Mouse (Mus musculus) kidney, adult 8-10 months (tissue): ENCODE measurements around the gene Pcsk1.

Experiments used
- DNase-seq, 2 experiments: peaks; one replicate each; pipeline ENCODE4 v3.0.0; 2022

Gene Pcsk1

GRCm38 (mm10) chr13:75089721-75090410, at the start of gene Pcsk1:
Gene Pcsk1 (plus strand): TSS chr13:75089826.
- no peak for DNase-seq

DNA sequence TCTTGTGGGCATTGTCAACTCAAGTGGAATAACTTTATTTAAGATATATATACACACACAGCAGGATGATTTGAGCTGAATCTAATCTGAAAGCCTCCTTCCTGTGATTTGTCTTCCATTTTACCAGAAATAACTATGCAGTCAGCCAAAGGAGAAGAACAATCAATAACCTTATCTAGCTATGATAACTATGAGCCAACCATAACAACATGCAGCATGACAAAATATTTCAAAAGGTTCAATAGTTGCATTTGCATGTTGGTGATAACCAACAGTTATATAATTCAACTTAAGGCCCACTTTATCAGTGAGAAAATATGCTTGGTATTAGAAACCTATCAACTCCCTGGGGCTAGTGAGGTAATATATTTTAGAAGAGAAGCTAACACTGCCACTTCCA, 30.8 kb upstream of the Pcsk1 start:
- DNase-seq = no peak

GRCm38 (mm10) chr13:75063947-75064346, 25.7 kb upstream of the Pcsk1 start:
- no peak for DNase-seq

DNA sequence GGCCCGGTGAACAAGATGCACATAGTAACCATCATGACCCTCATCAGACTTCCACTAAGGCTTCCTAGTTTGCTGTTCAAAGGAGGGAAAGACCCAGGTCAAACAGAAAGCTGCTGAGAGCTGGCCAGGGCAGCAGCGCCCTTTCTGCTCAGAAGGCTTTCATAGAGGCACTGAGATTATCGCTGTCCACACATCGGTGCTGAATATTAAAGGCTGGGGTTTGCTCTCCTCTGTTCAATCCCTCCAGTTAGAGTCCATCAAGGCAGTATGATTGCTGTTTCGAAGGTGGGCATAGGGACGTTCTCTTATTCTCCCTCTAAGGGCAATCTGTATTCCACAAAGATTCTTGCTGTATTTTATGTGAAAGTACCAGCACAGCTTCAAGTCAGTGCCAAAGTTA, 1.0 kb upstream of the Pcsk1 start:
- DNase-seq = peak in 1 of 2 experiments; percentile 3

GRCm38 (mm10) chr13:75090411-75090779, 769 bp downstream of the Pcsk1 start:
- DNase-seq = no peak

GRCm38 (mm10) chr13:75091071-75091470, 1.4 kb downstream of the Pcsk1 start:
- DNase-seq = no peak

DNA sequence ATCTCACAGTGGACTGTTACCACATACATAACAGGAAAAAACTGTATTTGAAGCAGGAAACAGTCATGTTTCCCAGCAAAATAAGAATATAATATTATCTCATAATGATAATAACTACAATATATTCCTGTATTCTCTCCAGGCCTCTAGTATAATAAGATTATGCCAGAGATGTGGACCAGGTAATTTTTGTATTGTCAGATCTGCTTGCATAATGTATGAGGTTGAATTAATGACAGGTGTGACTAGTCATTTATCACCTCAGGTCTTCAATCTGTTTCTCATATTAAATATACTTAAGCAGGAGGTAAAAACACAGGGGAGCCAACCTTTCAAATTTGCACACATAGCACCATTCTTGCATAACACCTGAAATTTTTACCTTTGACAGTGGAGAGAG, 5.9 kb downstream of the Pcsk1 start:
- DNase-seq = no peak

DNA sequence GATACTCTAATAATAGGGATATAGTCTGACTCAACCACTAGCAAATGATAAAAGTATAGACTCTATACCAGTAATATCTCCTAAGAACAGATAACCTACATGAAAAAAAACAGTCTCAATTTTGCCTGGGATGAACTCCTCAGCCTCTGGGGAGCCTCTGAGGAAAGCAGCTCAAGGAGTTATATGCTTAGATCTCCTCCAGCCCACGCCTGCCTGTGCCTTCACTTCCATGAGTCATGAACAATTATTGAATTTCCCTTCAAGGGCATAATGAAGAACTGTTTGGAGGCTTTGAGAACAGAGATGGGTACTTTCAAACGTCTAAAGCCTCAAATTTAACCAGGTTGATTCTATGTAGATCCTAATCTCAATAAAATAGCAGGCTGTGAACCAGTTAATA, 23.5 kb downstream of the Pcsk1 start:
- no peak for DNase-seq

DNA sequence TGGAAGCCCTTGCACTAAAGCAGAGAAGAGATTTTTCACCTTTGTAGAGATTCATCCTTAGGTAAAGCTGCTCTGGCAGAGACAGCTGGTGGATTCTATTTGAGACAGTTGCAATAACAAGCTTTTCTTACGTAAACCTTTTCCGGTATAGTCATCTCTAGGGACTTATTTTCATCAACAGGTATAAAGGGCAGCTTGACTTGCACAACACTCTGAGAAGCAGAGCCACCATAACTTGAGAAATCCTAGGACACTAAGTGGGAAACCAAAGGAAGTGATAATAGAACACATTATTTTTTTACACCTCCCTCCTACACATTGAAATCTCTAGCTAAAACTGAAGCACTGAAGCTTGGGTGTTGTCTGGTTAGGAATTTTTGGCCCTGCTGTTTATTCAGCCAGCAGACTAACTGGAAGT, 24.4 kb downstream of the Pcsk1 start:
- no peak for DNase-seq

- no peak for DNase-seq
These were observed 25.2 kb downstream of the Pcsk1 start for GRCm38 (mm10) chr13:75114838-75115237.

DNA sequence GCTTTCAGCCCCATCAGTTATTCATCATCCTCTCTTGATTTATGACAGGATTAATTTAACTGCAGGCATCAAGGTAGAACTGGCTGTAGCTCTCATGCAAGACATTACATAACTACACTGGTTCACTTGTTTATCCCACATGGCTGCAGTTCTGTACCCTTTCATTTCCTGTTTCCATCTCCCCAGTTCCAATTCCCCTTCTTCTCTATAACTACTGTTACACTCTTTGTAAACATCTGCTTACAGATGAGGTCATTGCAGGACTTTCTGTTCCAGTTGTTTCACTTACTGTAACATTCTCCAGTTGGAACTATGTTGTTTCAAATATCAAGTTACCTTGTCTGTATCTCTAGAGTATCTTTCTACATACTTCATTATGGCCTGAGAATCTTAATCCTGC, 46.2 kb downstream of the Pcsk1 start:
- no peak for DNase-seq

GRCm38 (mm10) chr13:75160661-75161060, 71.0 kb downstream of the Pcsk1 start:
- no peak for DNase-seq

DNA sequence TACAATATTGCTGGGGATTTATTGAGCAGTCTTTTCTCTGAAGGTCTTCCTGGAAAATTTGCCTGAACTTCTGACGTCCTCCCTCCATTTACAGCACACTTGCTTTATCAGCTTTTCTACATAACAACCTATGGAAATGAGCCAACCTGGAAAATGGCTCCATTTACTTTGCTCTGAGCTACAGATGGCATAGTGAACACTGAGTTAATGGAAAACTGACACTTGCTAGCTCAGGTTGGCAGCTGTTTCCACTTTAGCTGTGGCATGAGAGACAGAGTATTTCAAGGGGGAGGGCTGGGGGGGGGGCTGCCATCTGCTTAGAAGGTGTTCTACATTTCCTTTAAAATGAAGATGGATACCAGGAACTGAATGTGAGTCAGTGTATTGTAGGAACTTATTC, 73.8 kb downstream of the Pcsk1 start:
- peak; percentile 5 to 18 for DNase-seq
